ENCODE assay signal across 10 mouse cellular contexts in genomic region chr15:3509089-3509488, GRCm38 (mm10).
DNase-seq lines count a peak whose midpoint lies in the region; ATAC-seq lines count a peak whose summit lies in the region.
"Had no signal": no experiment of that assay in that cellular context is flagged by ENCODE, and none has a peak within 500 bp of the region (broad histone marks: within the 10 kb centered on the region; RNA-seq: fewer than 3 reads in every experiment).

No protein-coding gene starts in this region.

- 60% methylated on average over 3 of the region's 3 CpGs for WGBS in forebrain, embryonic 15.5 days
- 61% methylated on average over 3 of the region's 3 CpGs for WGBS in forebrain, embryonic 12.5 days

- H3K4me2 ChIP-seq in forebrain, embryonic 15.5 days (replicated peaks) = no peak overlapping the region
- H3K4me2 ChIP-seq in forebrain, embryonic 12.5 days = no peak overlapping the region
- H3K4me2 ChIP-seq: neural tube, embryonic 12.5 days had no signal

- no peaks in the 10 kb centered on the region for H3K27me3 ChIP-seq in forebrain, embryonic 15.5 days
- no peaks in the 10 kb centered on the region for H3K27me3 ChIP-seq in forebrain, embryonic 12.5 days
- H3K27me3 ChIP-seq: neural tube, embryonic 12.5 days had no signal

- H3K27ac ChIP-seq in forebrain, embryonic 15.5 days (replicated peaks) = no peak overlapping the region
- no peak overlapping the region for H3K27ac ChIP-seq in forebrain, embryonic 12.5 days
- H3K27ac ChIP-seq: neural tube, embryonic 12.5 days had no signal

- H3K36me3 ChIP-seq in forebrain, embryonic 15.5 days = no peaks in the 10 kb centered on the region
- no peaks in the 10 kb centered on the region for H3K36me3 ChIP-seq in forebrain, embryonic 12.5 days (replicated peaks)
- H3K36me3 ChIP-seq: neural tube, embryonic 12.5 days had no signal

- H3K9me3 ChIP-seq in forebrain, embryonic 15.5 days = no peaks in the 10 kb centered on the region
- H3K9me3 ChIP-seq in forebrain, embryonic 12.5 days = no peaks in the 10 kb centered on the region
- H3K9me3 ChIP-seq: neural tube, embryonic 12.5 days had no signal

- no peak overlapping the region for H3K9ac ChIP-seq in forebrain, embryonic 15.5 days (replicated peaks)
- no peak overlapping the region for H3K9ac ChIP-seq in forebrain, embryonic 12.5 days
- H3K9ac ChIP-seq: neural tube, embryonic 12.5 days had no signal

- no peaks in the 10 kb centered on the region for H3K4me1 ChIP-seq in forebrain, embryonic 15.5 days
- H3K4me1 ChIP-seq in forebrain, embryonic 12.5 days = no peaks in the 10 kb centered on the region

- peak; percentile 20 to 27 for DNase-seq in right cerebral cortex, postnatal 10 days (ENCODE audit: low spot score in 2 of 2)
- no peak for DNase-seq in right cerebral cortex, adult 18-20 months
- peak; percentile 71 for DNase-seq in heart, adult 8-10 months (ENCODE audit: low spot score)
- no peak for DNase-seq in thymus, postnatal 25 days
- DNase-seq in urinary bladder, adult 18-20 months (ENCODE audit: low spot score in 2 of 2) = no peak
- DNase-seq in c-Kit-positive CD71-positive TER-119-positive erythroid progenitor cells, embryonic 14.5 days (ENCODE audit: low spot score) = no peak
- DNase-seq: lung, adult 2 months had no signal

- H3K4me3 ChIP-seq in forebrain, embryonic 15.5 days = no peak overlapping the region
- H3K4me3 ChIP-seq in forebrain, embryonic 12.5 days (replicated peaks) = no peak overlapping the region
- H3K4me3 ChIP-seq: neural tube, embryonic 12.5 days had no signal

- ATAC-seq in forebrain, embryonic 15.5 days (replicated peaks) = peak; percentile 73
- no peak for ATAC-seq in forebrain, embryonic 12.5 days (ENCODE audit: low FRiP score)

Comparison
In these comparisons a context has a peak if more than half of its experiments do, and no peak if none do; other contexts are left out.
1. DNase-seq: peak in right cerebral cortex, postnatal 10 days (2 of 2) and heart, adult 8-10 months (single experiment); none in right cerebral cortex, adult 18-20 months (single experiment), thymus, postnatal 25 days (single experiment), urinary bladder, adult 18-20 months (0 of 2) and c-Kit-positive CD71-positive TER-119-positive erythroid progenitor cells, embryonic 14.5 days (single experiment).